Mouse (Mus musculus): Measurements from ENCODE around the gene St7l. TPM values are rescaled to one million over a fixed set of nuclear protein-coding genes. Genes with fewer than 3 reads are reported as not detected.
A peak's percentile ranks its signal among the peaks of the same experiment; 100 is the strongest.

Gene St7l
- polyA plus RNA-seq, 1 experiment, result 4.4 TPM

- H3K4me3 ChIP-seq (replicated peaks), result no peak overlapping the region
- H3K27me3 ChIP-seq (replicated peaks), result peaks cover 72% of the 10 kb centered on the region
- H3K4me1 ChIP-seq, result peaks cover 44% of the 10 kb centered on the region
- H3K36me3 ChIP-seq (replicated peaks; ENCODE audit: low read length), result peaks cover 8% of the 10 kb centered on the region
- H3K9me3 ChIP-seq, result no peaks in the 10 kb centered on the region
- TF ChIP-seq FLI1 (IDR thresholded peaks at IDR 0.05; ENCODE audit: low read length), result no peak
- TF ChIP-seq GATA1 (IDR thresholded peaks at IDR 0.05; ENCODE audit: borderline replicate concordance, low read length), result no peak
These were observed 96.5 kb downstream of the St7l start for GRCm38 (mm10) chr3:104960026-104961000.

- Histone ChIP-seq H3K27me3 (replicated peaks) (peaks cover 82% of the 10 kb centered on the region), H3K9me3 (no peaks in the 10 kb centered on the region), H3K4me1 (peaks cover 50% of the 10 kb centered on the region), H3K4me3 (replicated peaks) (peak within 1 kb of the TSS; percentile 92), H3K36me3 (replicated peaks; ENCODE audit: low read length) (peaks cover 2% of the 10 kb centered on the region)
- no peak for TF ChIP-seq GATA1 (IDR thresholded peaks at IDR 0.05; ENCODE audit: borderline replicate concordance, low read length)
- TF ChIP-seq FLI1 (IDR thresholded peaks at IDR 0.05; ENCODE audit: low read length), result no peak
These were observed 97.6 kb downstream of the St7l start, which contains the start of gene Wnt2b for GRCm38 (mm10) chr3:104961066-104962059. Gene Wnt2b, minus strand, starts transcription at chr3:104961921.

- no peak for TF ChIP-seq GATA1 (IDR thresholded peaks at IDR 0.05; ENCODE audit: borderline replicate concordance, low read length)
- no peak for TF ChIP-seq FLI1 (IDR thresholded peaks at IDR 0.05; ENCODE audit: low read length)
- Histone ChIP-seq H3K36me3 (replicated peaks; ENCODE audit: low read length) (no peaks in the 10 kb centered on the region), H3K4me1 (peaks cover 57% of the 10 kb centered on the region), H3K4me3 (replicated peaks) (peak overlapping the region; percentile 92), H3K9me3 (no peaks in the 10 kb centered on the region), H3K27me3 (replicated peaks) (peaks cover 87% of the 10 kb centered on the region)
These were observed 98.4 kb downstream of the St7l start for GRCm38 (mm10) chr3:104962141-104962611.

GRCm38 (mm10) chr3:104962866-104963265 is 99.1 kb downstream of the St7l start:
- Histone ChIP-seq H3K36me3 (replicated peaks; ENCODE audit: low read length) (no peaks in the 10 kb centered on the region), H3K9me3 (no peaks in the 10 kb centered on the region), H3K4me3 (replicated peaks) (peak overlapping the region; percentile 72), H3K27me3 (replicated peaks) (peaks cover 93% of the 10 kb centered on the region), H3K4me1 (peaks cover 64% of the 10 kb centered on the region)
- TF ChIP-seq GATA1 (IDR thresholded peaks at IDR 0.05; ENCODE audit: borderline replicate concordance, low read length), result no peak
- TF ChIP-seq FLI1 (IDR thresholded peaks at IDR 0.05; ENCODE audit: low read length), result no peak

- H3K9me3 ChIP-seq, result no peaks in the 10 kb centered on the region
- H3K4me1 ChIP-seq, result peaks cover 71% of the 10 kb centered on the region
- TF ChIP-seq FLI1 (IDR thresholded peaks at IDR 0.05; ENCODE audit: low read length), result no peak
- no peak for TF ChIP-seq GATA1 (IDR thresholded peaks at IDR 0.05; ENCODE audit: borderline replicate concordance, low read length)
- no peaks in the 10 kb centered on the region for H3K36me3 ChIP-seq (replicated peaks; ENCODE audit: low read length)
- H3K27me3 ChIP-seq (replicated peaks), result peaks cover 89% of the 10 kb centered on the region
- peak overlapping the region; percentile 88 for H3K4me3 ChIP-seq (replicated peaks)
These were observed 99.8 kb downstream of the St7l start for GRCm38 (mm10) chr3:104963331-104964276.

- H3K4me1 ChIP-seq, result peaks cover 71% of the 10 kb centered on the region
- H3K36me3 ChIP-seq (replicated peaks; ENCODE audit: low read length), result no peaks in the 10 kb centered on the region
- H3K27me3 ChIP-seq (replicated peaks), result peaks cover 74% of the 10 kb centered on the region
- peaks cover 2% of the 10 kb centered on the region; the same call in 1 of the 2 replicates for H3K9me3 ChIP-seq
- no peak overlapping the region for H3K4me3 ChIP-seq (replicated peaks)
- TF ChIP-seq GATA1 (IDR thresholded peaks at IDR 0.05; ENCODE audit: borderline replicate concordance, low read length), result no peak
- TF ChIP-seq FLI1 (IDR thresholded peaks at IDR 0.05; ENCODE audit: low read length), result no peak
These were observed 101.5 kb downstream of the St7l start for GRCm38 (mm10) chr3:104965070-104965855.

- Histone ChIP-seq H3K27me3 (replicated peaks) (peaks cover 69% of the 10 kb centered on the region), H3K4me1 (peaks cover 63% of the 10 kb centered on the region), H3K36me3 (replicated peaks; ENCODE audit: low read length) (no peaks in the 10 kb centered on the region), H3K9me3 (peaks cover 9% of the 10 kb centered on the region), H3K4me3 (replicated peaks) (no peak overlapping the region)
- TF ChIP-seq FLI1 (IDR thresholded peaks at IDR 0.05; ENCODE audit: low read length) (no peak), GATA1 (IDR thresholded peaks at IDR 0.05; ENCODE audit: borderline replicate concordance, low read length) (no peak)
These were observed 102.3 kb downstream of the St7l start for GRCm38 (mm10) chr3:104965991-104966554.

Data from megakaryocyte, embryonic 14.5 days (primary cell).